In genomic region chr2:44956232-44956631, GRCm38 (mm10) we compare ENCODE assay signal across 11 mouse cellular contexts. TPM values are rescaled to one million over a fixed set of nuclear protein-coding genes. Genes with fewer than 3 reads are reported as not detected.
DNase-seq lines count a peak whose midpoint lies in the region; ATAC-seq and TF ChIP-seq lines count a peak whose summit lies in the region.
"Had no signal": no experiment of that assay in that cellular context is flagged by ENCODE, and none has a peak within 500 bp of the region (broad histone marks: within the 10 kb centered on the region; RNA-seq: fewer than 3 reads in every experiment).

No protein-coding gene starts in this region.

- no peak overlapping the region for H3K4me3 ChIP-seq in heart, adult 2 months
- no peak overlapping the region for H3K4me3 ChIP-seq in heart, embryonic 10.5 days
- H3K4me3 ChIP-seq in liver, embryonic 16.5 days (ENCODE audit: low read depth, low read length): no peak overlapping the region
- H3K4me3 ChIP-seq: embryonic facial prominence, embryonic 15.5 days; heart, embryonic 13.5 days; midbrain, embryonic 12.5 days had no signal

- no peaks in the 10 kb centered on the region for H3K9me3 ChIP-seq in heart, embryonic 10.5 days
- H3K9me3 ChIP-seq in liver, embryonic 16.5 days (replicated peaks; ENCODE audit: control insufficient read depth, low read length): no peaks in the 10 kb centered on the region
- H3K9me3 ChIP-seq: embryonic facial prominence, embryonic 15.5 days; heart, embryonic 13.5 days; midbrain, embryonic 12.5 days had no signal

- H3K9ac ChIP-seq in heart, adult 2 months (ENCODE audit: low read depth, low read length): no peak overlapping the region
- no peak overlapping the region for H3K9ac ChIP-seq in liver, embryonic 16.5 days (ENCODE audit: low read depth, low read length)
- H3K9ac ChIP-seq: embryonic facial prominence, embryonic 15.5 days; heart, embryonic 13.5 days; midbrain, embryonic 12.5 days had no signal

- intact Hi-C loops in heart, adult 2 months (cut with DNase I): no loop called here

- no peak overlapping the region for H3K4me2 ChIP-seq in liver, embryonic 16.5 days (ENCODE audit: low read depth, low read length)
- H3K4me2 ChIP-seq: embryonic facial prominence, embryonic 15.5 days; heart, embryonic 13.5 days; midbrain, embryonic 12.5 days had no signal

- peak in 1 of 2 experiments; percentile 49 for DNase-seq in heart, adult 2 months
- no peak for DNase-seq in heart, embryonic 10.5 days (ENCODE audit: low spot score)
- DNase-seq in 3T3-L1 (ENCODE audit: low read depth, low spot score): peak; percentile 91
- DNase-seq in adipocyte (ENCODE audit: low spot score): peak; percentile 92
- DNase-seq in cerebellum, postnatal 10 days: no peak
- DNase-seq in left cerebral cortex, adult 9 months (ENCODE audit: low spot score in 2 of 2): no peak
- no peak for DNase-seq in layer of hippocampus, adult 8-10 months (ENCODE audit: low spot score in 2 of 2)

- no peak for TF ChIP-seq POLR2A in heart, adult 2 months (IDR thresholded peaks at IDR 0.05; ENCODE audit: insufficient read depth, low read depth, low read length)

- peaks cover 5% of the 10 kb centered on the region for H3K4me1 ChIP-seq in heart, adult 2 months (ENCODE audit: control insufficient read depth, insufficient read depth, low read length)
- peaks cover 18% of the 10 kb centered on the region for H3K4me1 ChIP-seq in heart, embryonic 10.5 days
- peaks cover 21% of the 10 kb centered on the region for H3K4me1 ChIP-seq in liver, embryonic 16.5 days (ENCODE audit: control insufficient read depth, low read depth, low read length)
- H3K4me1 ChIP-seq: embryonic facial prominence, embryonic 15.5 days had no signal

- TF ChIP-seq EP300 in heart, adult 2 months (IDR thresholded peaks at IDR 0.05; ENCODE audit: insufficient read depth, low read depth, low read length): no peak

- no peak for ATAC-seq in liver, embryonic 16.5 days (ENCODE audit: low read depth)

- no peaks in the 10 kb centered on the region for H3K79me2 ChIP-seq in heart, adult 2 months (replicated peaks; ENCODE audit: control insufficient read depth, insufficient read depth, low read length)

- no peaks in the 10 kb centered on the region for H3K27me3 ChIP-seq in heart, adult 2 months (ENCODE audit: control insufficient read depth, insufficient read depth, low read length)
- H3K27me3 ChIP-seq in heart, embryonic 10.5 days (ENCODE audit: insufficient read depth, poor library complexity, severe bottlenecking): no peaks in the 10 kb centered on the region
- H3K27me3 ChIP-seq in liver, embryonic 16.5 days (ENCODE audit: control insufficient read depth, insufficient read depth, low read depth, low read length): no peaks in the 10 kb centered on the region
- H3K27me3 ChIP-seq: embryonic facial prominence, embryonic 15.5 days; heart, embryonic 13.5 days; midbrain, embryonic 12.5 days had no signal

- no peak for TF ChIP-seq CTCF in heart, adult 2 months (IDR thresholded peaks at IDR 0.05)

- 30% methylated on average over 3 of the region's 3 CpGs for WGBS in heart, adult 2 months
- WGBS in heart, embryonic 10.5 days: 30% methylated on average over 3 of the region's 3 CpGs
- WGBS in liver, embryonic 16.5 days (ENCODE audit: insufficient replicate concordance): 43% methylated on average over 3 of the region's 3 CpGs

- peak overlapping the region; percentile 62 for H3K27ac ChIP-seq in heart, adult 2 months
- H3K27ac ChIP-seq in heart, embryonic 10.5 days: no peak overlapping the region
- H3K27ac ChIP-seq in liver, embryonic 16.5 days (ENCODE audit: low read length): peak overlapping the region; percentile 34; the same call in 1 of the 2 replicates
- H3K27ac ChIP-seq: embryonic facial prominence, embryonic 15.5 days; heart, embryonic 13.5 days; midbrain, embryonic 12.5 days had no signal

- H3K36me3 ChIP-seq in heart, adult 2 months (ENCODE audit: control insufficient read depth, insufficient read depth, low read length): peaks cover 3% of the 10 kb centered on the region
- no peaks in the 10 kb centered on the region for H3K36me3 ChIP-seq in heart, embryonic 10.5 days
- no peaks in the 10 kb centered on the region for H3K36me3 ChIP-seq in liver, embryonic 16.5 days (ENCODE audit: control insufficient read depth, insufficient read depth)
- H3K36me3 ChIP-seq: embryonic facial prominence, embryonic 15.5 days; heart, embryonic 13.5 days; midbrain, embryonic 12.5 days had no signal

RNA-seq across cellular contexts. Expression of gene Gtdc1, which starts 28.8 kb away (rescaled TPM):
- 10 to 100 TPM; 16.5 to 17.7 TPM for total RNA-seq in heart, adult 2 months (2021)
- 6.2 and 10.5 TPM in 2 replicates for polyA plus RNA-seq in heart, adult 2 months (2012; rRNA removed)
- polyA plus RNA-seq in heart, embryonic 10.5 days (2016; fragmentation: Nextera tagmentation; extraction: Ambion mirVana): 10.5 and 10.7 TPM in 2 replicates
- 2.9 and 4.1 TPM in 2 replicates for polyA plus RNA-seq in liver, embryonic 16.5 days (2015; fragmentation: Nextera tagmentation; extraction: Ambion mirVana)
- 10 to 100 TPM; 66.9 to 69.6 (median 68.6) TPM for total RNA-seq in layer of hippocampus, adult 8-10 months (2022)

Comparison
In these comparisons a context has a peak if more than half of its experiments do, and no peak if none do; other contexts are left out.
1. DNase-seq: peak in 3T3-L1 (single experiment) and adipocyte (single experiment); none in heart, embryonic 10.5 days (single experiment), cerebellum, postnatal 10 days (0 of 2), left cerebral cortex, adult 9 months (0 of 2) and layer of hippocampus, adult 8-10 months (0 of 2).